Mouse (Mus musculus) 416B (cell line): ENCODE results near the gene St7l.
A peak's percentile ranks its signal among the peaks of the same experiment; 100 is the strongest.

ENCODE experiments used
- DNase-seq: peaks from one replicate; pipeline ENCODE4 v3.0.0; 2011; ENCODE audit warnings: low read depth

St7l gene

DNA sequence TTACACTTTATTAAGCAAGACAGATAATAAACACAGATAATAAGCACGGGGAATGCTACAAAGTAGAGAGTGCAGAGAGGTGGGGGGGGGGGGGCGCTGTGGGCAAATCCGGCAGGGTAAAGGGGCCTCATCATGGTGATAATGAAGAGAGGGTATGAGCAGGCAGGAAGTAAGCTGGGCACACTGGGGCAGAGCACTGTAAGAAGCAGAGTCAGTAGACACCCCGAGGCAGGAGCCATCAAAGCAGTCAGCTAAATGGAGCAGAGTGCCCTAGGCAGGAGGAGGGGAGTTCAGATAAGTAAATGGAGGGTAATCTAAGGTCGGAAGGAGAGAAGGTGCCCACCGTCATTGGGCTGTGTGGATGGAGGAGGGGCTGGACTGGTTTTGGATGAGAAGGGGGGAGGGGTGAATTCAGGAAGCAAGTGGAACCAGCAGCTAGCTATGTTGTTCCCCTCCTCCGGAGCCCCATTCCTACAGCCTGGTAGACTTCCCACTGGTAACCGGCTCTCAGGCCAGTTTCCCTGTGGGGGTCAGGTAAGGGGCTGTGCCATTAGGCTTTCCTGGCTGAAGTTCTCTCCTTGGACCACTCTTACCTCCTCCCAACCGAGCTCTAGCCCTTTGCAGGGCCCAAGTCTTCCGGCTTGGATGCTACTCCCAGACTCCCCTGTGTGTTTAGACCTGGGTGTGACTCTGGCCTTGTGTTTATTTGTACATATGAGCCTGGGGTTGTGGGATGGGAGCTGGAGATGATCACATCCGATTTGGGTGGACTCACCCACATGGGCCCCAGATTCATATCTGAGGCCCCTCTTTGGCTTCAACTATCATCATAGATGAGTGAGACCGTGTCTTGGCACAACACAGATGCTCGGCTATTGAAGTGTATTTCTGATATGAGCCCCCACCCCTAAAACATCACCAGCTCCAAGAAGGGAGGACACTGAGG, 99.8 kb downstream of the St7l start:
- DNase-seq = peak; percentile 75

DNA sequence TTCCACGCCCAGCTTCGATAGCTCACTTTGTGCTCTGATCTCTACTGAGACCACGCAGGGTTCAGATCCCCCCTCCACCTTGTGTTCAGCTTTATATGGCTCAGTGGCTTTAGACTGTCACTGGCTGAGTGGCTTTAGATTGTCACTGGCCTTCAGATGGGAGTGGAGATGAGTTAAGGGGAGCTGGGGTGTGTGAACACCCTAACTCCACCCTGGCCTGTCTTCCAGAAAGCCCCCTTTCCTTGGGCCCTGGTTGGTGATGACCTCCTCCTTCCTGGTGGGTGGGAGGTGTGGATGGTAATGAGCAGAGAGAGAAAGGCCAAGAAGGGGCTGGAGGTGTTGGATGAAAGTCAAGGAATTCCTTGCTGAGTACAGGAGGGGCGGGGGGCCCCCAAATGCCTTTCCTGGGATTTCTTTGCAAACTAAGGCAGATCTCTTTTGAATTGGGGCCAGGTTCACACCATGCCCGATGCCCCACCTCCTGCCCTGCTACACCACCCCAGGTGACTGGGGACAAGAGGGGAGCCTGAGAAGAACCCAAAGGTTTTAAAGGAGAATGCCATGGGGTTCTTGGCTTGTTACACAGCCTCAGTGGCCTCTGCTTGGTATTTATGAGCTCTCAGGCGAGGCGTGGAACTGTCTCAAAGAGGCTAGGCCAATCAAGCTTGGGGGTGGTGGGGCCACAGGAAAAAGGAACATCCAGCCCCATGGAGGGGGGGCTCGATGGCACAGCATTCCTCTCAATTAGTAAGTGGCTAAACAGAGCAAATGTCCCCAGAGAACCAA, 101.5 kb downstream of the St7l start:
- DNase-seq = no peak

DNA sequence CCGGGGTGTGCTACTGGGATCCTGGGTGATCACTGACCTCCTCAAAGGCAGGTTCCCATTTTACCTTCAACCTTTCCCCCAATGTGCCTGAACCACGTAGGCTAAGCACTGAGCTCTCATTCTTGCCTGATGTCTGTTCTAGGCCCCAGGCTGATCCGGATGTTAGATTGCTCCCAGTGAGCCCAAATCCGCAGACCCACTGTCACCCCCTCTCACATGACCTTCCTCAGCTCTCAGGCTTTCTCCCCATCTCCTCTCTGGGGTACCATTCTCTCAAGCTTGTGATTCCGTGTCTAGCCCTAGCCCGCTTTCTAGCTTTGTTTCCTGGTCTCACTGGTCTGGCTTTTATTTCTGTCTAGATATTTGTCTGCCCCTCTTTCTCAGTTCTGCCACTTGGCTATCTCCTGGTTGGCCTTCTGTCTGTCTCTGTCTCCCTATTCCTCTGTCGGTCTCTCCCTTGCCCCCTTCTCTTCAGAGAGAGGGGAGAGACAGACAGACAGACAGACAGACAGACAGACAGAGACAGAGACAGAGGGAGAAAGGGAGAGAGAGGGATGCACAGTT, 102.3 kb downstream of the St7l start:
- no peak for DNase-seq

DNA sequence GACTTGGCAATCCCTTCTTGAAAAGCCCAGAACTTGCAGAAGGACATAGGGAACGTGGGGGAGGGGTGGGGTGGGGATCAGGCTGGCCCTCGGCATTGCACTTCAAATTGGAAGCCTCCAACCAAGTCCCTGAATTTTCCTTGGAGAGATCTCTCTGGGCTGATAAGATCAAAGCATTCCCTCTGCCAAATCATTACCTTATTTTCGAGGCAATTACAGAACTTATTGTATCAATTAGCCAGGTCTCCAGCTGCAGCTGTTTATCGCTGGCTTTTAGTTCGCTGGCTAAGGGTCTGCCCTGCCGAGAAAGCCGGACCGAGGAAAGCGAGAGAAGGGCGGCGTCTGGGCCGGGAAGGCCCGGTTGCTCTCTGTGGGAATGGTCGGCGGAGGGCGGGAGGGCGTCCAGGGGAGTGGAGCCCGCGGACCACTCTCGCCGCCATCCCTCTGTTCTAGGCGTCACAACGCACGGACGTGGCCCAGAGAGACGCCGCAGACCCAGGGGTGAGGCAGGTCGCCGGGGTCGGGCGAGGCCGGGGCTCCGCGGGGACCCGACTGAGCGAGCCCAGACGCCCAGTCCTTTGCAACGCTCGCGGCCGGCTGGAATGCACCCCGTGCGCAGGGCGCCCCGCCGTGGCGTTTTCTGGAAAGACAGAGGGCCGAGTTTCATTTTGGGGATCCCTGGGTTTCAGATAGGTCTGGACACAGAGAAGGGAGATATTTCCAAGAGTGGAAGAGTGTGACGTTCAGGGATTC, 103.9 kb downstream of the St7l start:
- DNase-seq = peak; percentile 79
